Mouse (Mus musculus) embryo, embryonic 10.5 days (tissue): ENCODE measurements around the gene Ucn2.

ENCODE experiments used
- DNase-seq: peaks from one replicate; pipeline ENCODE4 v3.0.0-alpha.2; 2015; ENCODE audit warnings: low spot score

The Ucn2 gene

GRCm38 (mm10) chr9:109031001-109031400 is 45.2 kb downstream of the Ucn2 start:
- no peak for DNase-seq

GRCm38 (mm10) chr9:109031686-109032085 is 45.9 kb downstream of the Ucn2 start:
- DNase-seq = no peak

- no peak for DNase-seq
Measured at GRCm38 (mm10) chr9:109032435-109032834, 46.6 kb downstream of the Ucn2 start.
